Mouse (Mus musculus): ENCODE measurements around the gene Scarb1. TPM values are rescaled to one million over a fixed set of nuclear protein-coding genes. Genes with fewer than 3 reads are reported as not detected.

Scarb1 gene
- polyA plus RNA-seq, 1 experiment from 2014 or later, result 17.6 TPM

DNA sequence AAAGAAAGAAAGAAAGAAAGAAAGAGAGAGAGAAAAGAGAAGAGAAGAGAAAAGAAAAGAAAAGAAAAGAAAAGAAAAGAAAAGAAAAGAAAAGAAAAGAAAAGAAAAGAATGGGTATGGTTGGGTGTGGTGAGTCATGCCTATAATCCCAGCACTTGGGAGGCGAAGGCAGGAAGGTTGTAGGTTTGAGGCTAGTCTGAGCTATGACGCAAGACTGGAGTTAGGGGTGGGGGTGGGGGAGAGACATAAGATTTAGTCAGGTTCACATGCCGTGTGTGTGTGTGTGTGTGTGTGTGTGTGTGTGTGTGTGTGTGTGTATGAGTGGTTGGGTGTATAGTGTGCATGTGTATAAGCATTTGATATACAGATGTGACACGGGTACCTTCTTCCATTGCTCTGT lies 94.2 kb downstream of the Scarb1 start:
- Histone ChIP-seq H3K9me3 (replicated peaks; ENCODE audit: control insufficient read depth, low read length) (no peaks in the 10 kb centered on the region), H3K27ac (ENCODE audit: low read depth, low read length) (no peak overlapping the region), H3K4me2 (ENCODE audit: low read length) (no peak overlapping the region), H3K27me3 (replicated peaks; ENCODE audit: control insufficient read depth, insufficient read depth, low read length) (no peaks in the 10 kb centered on the region), H3K4me1 (ENCODE audit: control insufficient read depth, insufficient read depth, low read length) (peaks cover 30% of the 10 kb centered on the region), H3K4me3 (ENCODE audit: low read depth, low read length) (no peak overlapping the region), H3K9ac (ENCODE audit: low read length) (no peak overlapping the region), H3K36me3 (ENCODE audit: control insufficient read depth, insufficient read depth, low read length) (no peaks in the 10 kb centered on the region)
- ATAC-seq, result no peak
- no peak for DNase-seq (ENCODE audit: low spot score)
- 88% methylated on average over 4 of the region's 4 CpGs for WGBS

DNA sequence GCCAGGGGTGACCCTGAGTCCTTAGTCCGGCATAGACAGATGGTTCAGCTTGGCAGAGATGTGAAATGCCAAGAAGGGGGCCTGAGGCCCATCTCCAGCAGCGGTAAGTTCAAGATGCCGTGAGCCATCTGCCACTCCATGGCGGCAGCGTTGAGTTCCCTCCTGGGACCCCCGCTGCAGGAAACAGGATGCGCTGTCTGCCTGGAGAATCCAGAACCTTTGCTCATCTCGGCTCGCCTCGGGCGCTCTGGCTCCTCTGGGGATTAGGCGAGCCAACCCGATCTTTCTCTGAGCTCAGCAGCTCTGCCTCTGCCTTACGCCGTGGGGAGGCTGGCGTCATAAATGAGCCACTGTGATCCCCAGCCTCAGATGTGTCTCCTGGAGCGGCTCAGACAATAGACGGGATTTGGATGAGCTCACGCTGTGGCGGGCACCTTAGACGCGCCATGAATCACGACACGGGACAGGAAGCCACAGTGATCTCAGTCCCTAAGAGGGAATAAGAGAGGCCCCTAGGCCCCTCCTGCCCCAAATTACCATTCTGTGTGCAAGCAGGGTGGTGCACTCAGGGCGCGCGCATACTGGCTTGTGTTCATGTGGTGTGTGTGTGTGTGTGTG lies 95.3 kb downstream of the Scarb1 start:
- H3K27me3 ChIP-seq (replicated peaks; ENCODE audit: control insufficient read depth, insufficient read depth, low read length), result no peaks in the 10 kb centered on the region
- peaks cover 33% of the 10 kb centered on the region for H3K4me1 ChIP-seq (ENCODE audit: control insufficient read depth, insufficient read depth, low read length)
- H3K4me3 ChIP-seq (ENCODE audit: low read depth, low read length), result peak overlapping the region; percentile 16
- peak; percentile 72 for ATAC-seq
- DNase-seq (ENCODE audit: low spot score), result peak; percentile 87
- no peaks in the 10 kb centered on the region for H3K9me3 ChIP-seq (replicated peaks; ENCODE audit: control insufficient read depth, low read length)
- peak overlapping the region; percentile 95 for H3K27ac ChIP-seq (ENCODE audit: low read depth, low read length)
- H3K9ac ChIP-seq (ENCODE audit: low read length), result peak overlapping the region; percentile 62
- under 1% methylated on average over 27 of the region's 27 CpGs for WGBS
- no peaks in the 10 kb centered on the region for H3K36me3 ChIP-seq (ENCODE audit: control insufficient read depth, insufficient read depth, low read length)
- H3K4me2 ChIP-seq (ENCODE audit: low read length), result peak overlapping the region; percentile 51

DNA sequence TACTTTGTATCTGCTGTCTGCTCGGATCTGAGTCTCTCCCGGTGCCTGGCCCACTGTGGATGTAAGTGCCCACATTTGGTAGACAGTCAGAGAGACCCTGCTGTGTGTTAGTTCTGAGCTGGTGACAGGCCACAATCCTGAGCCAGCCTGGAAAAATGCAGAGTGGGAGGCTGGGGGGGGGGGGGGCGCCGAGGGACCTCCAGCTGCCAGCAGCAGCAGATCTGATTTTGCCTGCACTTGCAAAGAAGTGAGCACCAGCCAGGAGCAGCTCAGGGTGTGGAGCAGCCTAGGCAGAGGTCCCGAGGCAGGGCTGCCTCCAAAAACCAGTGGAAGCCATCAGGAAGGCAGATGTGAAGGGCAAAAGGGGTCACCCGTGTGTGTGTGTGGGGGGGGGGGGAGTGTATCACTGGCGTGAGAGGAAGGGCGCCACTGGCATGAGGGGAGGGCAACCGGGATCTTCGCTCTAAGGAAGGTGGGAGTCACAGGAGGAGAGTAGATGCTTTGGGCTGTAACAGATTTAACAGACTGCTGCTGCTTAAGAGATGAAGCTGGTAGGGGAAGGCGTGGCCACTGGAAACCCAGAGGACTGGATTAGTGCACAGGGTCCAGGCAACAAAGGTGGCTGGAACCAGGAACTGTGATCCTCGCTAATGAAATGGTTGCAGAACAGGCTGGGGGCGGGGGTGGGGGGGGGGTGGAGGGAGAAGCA lies 95.9 kb downstream of the Scarb1 start:
- Histone ChIP-seq H3K9ac (ENCODE audit: low read length) (peak overlapping the region; percentile 62), H3K27ac (ENCODE audit: low read depth, low read length) (peak overlapping the region; percentile 95), H3K4me1 (ENCODE audit: control insufficient read depth, insufficient read depth, low read length) (peaks cover 33% of the 10 kb centered on the region), H3K4me2 (ENCODE audit: low read length) (peak overlapping the region; percentile 51), H3K36me3 (ENCODE audit: control insufficient read depth, insufficient read depth, low read length) (no peaks in the 10 kb centered on the region), H3K4me3 (ENCODE audit: low read depth, low read length) (no peak overlapping the region), H3K27me3 (replicated peaks; ENCODE audit: control insufficient read depth, insufficient read depth, low read length) (no peaks in the 10 kb centered on the region), H3K9me3 (replicated peaks; ENCODE audit: control insufficient read depth, low read length) (no peaks in the 10 kb centered on the region)
- ATAC-seq (peak; percentile 54), DNase-seq (ENCODE audit: low spot score) (peak; percentile 76)
- WGBS, result 8% methylated on average over 10 of the region's 13 CpGs

DNA sequence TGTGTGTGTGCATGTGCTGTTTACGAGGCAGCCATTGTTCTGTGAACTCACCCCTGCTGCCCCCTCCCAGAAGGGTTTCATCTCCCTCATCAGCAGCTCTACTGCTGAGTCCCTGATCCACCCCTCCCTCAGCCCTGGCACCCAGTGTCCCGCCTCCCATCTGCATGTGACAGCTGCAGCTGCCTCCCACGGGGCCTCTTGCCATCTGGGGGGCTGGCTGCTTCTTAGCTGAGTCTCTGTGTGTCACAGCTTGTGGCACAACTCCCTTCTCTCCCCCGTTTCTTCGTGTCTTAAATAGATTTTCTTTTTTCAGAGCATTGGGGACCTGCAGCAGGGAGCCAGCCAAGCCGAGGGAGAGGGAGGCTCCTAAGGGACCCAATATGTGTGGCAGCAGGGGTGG lies 97.0 kb downstream of the Scarb1 start:
- peak overlapping the region; percentile 95 for H3K27ac ChIP-seq (ENCODE audit: low read depth, low read length)
- no peak overlapping the region for H3K4me2 ChIP-seq (ENCODE audit: low read length)
- no peaks in the 10 kb centered on the region for H3K27me3 ChIP-seq (replicated peaks; ENCODE audit: control insufficient read depth, insufficient read depth, low read length)
- H3K36me3 ChIP-seq (ENCODE audit: control insufficient read depth, insufficient read depth, low read length), result no peaks in the 10 kb centered on the region
- peaks cover 33% of the 10 kb centered on the region for H3K4me1 ChIP-seq (ENCODE audit: control insufficient read depth, insufficient read depth, low read length)
- H3K4me3 ChIP-seq (ENCODE audit: low read depth, low read length), result no peak overlapping the region
- no peaks in the 10 kb centered on the region for H3K9me3 ChIP-seq (replicated peaks; ENCODE audit: control insufficient read depth, low read length)
- H3K9ac ChIP-seq (ENCODE audit: low read length), result no peak overlapping the region
- ATAC-seq (peak; percentile 69), DNase-seq (ENCODE audit: low spot score) (peak; percentile 89)
- 23% methylated on average over 6 of the region's 6 CpGs for WGBS

DNA sequence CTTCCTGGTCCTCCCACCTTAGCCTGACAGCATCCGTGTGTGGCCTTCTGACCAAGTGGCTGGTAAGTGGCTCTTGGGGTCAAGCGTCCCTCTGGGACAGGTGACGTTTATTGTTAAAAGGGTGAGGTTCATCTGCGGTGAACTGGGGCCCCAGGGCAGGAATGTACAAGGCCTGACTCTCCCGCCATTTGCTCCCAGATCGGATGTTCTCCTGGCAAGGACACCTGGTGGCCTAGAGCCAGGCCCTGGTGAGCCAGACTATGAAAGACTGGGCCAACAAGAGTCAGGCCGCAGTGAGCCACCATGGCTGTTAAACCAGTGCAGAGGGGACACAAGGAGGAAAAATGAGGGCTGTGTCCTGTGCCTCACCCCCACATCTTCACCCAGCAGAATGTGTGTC lies 98.8 kb downstream of the Scarb1 start:
- Histone ChIP-seq H3K27ac (ENCODE audit: low read depth, low read length) (peak overlapping the region; percentile 33; the same call in 1 of the 2 replicates), H3K9me3 (replicated peaks; ENCODE audit: control insufficient read depth, low read length) (no peaks in the 10 kb centered on the region)

DNA sequence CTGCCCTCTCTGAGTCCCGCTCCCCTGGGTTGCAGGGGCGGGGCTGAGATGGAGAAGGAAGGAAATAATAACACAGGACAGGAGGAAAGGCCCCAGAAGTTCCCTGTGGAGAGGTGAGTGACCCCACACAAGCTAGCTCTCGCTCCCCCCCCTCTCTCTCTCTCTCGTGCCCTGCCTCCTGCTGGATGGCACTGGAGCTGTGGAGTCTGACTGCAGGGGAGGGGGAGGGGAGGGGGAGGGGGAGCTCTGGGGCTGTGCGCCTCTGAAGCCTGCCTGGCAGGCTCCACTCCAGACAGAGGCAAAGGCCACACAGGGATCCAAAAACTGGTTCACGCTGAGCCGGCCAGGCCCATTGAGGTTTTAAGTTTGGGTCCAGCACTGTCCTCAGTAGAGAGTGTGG lies 99.3 kb downstream of the Scarb1 start:
- H3K4me1 ChIP-seq (ENCODE audit: control insufficient read depth, insufficient read depth, low read length), result peaks cover 33% of the 10 kb centered on the region
- no peak overlapping the region for H3K9ac ChIP-seq (ENCODE audit: low read length)
- H3K36me3 ChIP-seq (ENCODE audit: control insufficient read depth, insufficient read depth, low read length), result no peaks in the 10 kb centered on the region
- ATAC-seq, result no peak
- H3K9me3 ChIP-seq (replicated peaks; ENCODE audit: control insufficient read depth, low read length), result no peaks in the 10 kb centered on the region
- no peak overlapping the region for H3K4me2 ChIP-seq (ENCODE audit: low read length)
- 18% methylated on average over 6 of the region's 7 CpGs for WGBS
- H3K27me3 ChIP-seq (replicated peaks; ENCODE audit: control insufficient read depth, insufficient read depth, low read length), result no peaks in the 10 kb centered on the region
- DNase-seq (ENCODE audit: low spot score), result no peak
- no peak overlapping the region for H3K27ac ChIP-seq (ENCODE audit: low read depth, low read length)
- no peak overlapping the region for H3K4me3 ChIP-seq (ENCODE audit: low read depth, low read length)

More for the DNA sequence above, 98.8 kb downstream of the Scarb1 start:
- no peak overlapping the region for H3K4me2 ChIP-seq (ENCODE audit: low read length)
- H3K9ac ChIP-seq (ENCODE audit: low read length), result no peak overlapping the region
- H3K4me1 ChIP-seq (ENCODE audit: control insufficient read depth, insufficient read depth, low read length), result peaks cover 33% of the 10 kb centered on the region
- no peaks in the 10 kb centered on the region for H3K36me3 ChIP-seq (ENCODE audit: control insufficient read depth, insufficient read depth, low read length)
- ATAC-seq (no peak), DNase-seq (ENCODE audit: low spot score) (no peak)
- no peak overlapping the region for H3K4me3 ChIP-seq (ENCODE audit: low read depth, low read length)
- H3K27me3 ChIP-seq (replicated peaks; ENCODE audit: control insufficient read depth, insufficient read depth, low read length), result no peaks in the 10 kb centered on the region
- WGBS, result 52% methylated on average over 7 of the region's 7 CpGs

DNA sequence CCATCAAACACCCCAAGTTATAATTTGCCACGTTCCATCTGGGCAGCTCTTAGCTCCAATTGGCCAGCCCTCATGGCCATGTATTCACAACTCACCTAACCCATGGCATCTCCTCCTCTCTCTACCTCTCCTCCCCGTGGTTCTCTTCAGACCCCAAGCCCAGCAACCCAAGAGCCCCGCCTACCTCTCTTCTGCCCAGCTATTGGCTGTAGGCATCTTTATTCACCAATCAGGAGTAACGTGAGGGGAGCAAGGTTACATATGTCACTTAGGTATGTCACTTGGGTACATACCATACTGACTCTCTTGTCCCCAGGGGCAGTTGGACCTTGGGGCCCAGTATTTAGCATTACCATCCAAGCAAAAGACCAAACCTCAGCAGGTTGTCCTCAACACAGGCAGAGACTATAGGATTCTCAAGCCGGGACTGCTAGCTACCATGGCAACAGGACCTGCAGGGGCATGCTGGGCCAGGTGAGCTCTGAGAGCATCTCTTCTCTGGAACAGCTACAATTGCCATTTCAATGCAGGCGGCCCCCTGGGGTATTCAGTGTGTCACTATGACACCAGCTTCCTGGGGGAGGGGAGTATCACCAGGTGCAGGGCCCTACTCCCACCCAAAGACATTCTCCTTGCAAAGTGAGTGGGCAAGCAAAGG lies 100.6 kb downstream of the Scarb1 start:
- Histone ChIP-seq H3K4me3 (ENCODE audit: low read depth, low read length) (no peak overlapping the region), H3K4me2 (ENCODE audit: low read length) (no peak overlapping the region), H3K27me3 (replicated peaks; ENCODE audit: control insufficient read depth, insufficient read depth, low read length) (no peaks in the 10 kb centered on the region), H3K36me3 (ENCODE audit: control insufficient read depth, insufficient read depth, low read length) (no peaks in the 10 kb centered on the region), H3K9ac (ENCODE audit: low read length) (no peak overlapping the region), H3K4me1 (ENCODE audit: control insufficient read depth, insufficient read depth, low read length) (peaks cover 25% of the 10 kb centered on the region), H3K27ac (ENCODE audit: low read depth, low read length) (no peak overlapping the region), H3K9me3 (replicated peaks; ENCODE audit: control insufficient read depth, low read length) (no peaks in the 10 kb centered on the region)
- DNase-seq (ENCODE audit: low spot score) (no peak), ATAC-seq (no peak)
- WGBS, result 18% methylated on average over 6 of the region's 6 CpGs

DNA sequence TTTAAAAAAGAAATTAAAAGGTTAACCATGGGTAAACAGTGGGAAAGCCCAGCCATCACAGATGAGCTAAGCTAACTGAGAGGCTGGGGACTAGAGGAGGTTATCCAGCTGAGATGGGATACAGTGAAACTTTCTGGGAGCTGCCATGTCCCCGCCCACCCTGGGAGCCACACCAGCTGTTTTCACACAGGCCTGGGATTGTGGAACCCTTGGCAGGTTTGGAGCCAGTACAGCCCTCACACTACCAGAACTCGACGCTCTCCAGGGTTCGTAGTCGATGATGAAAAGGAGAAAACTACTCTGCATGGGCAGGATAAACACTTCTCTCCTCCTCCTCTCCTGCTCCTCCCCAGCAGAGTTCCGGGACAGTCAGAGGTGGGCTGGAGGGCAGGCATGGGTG lies 105.0 kb downstream of the Scarb1 start:
- DNase-seq (ENCODE audit: low spot score) (no peak), ATAC-seq (no peak)
- H3K36me3 ChIP-seq (ENCODE audit: control insufficient read depth, insufficient read depth, low read length), result no peaks in the 10 kb centered on the region
- H3K4me2 ChIP-seq (ENCODE audit: low read length), result no peak overlapping the region
- H3K4me1 ChIP-seq (ENCODE audit: control insufficient read depth, insufficient read depth, low read length), result no peaks in the 10 kb centered on the region
- H3K27me3 ChIP-seq (replicated peaks; ENCODE audit: control insufficient read depth, insufficient read depth, low read length), result no peaks in the 10 kb centered on the region
- no peaks in the 10 kb centered on the region for H3K9me3 ChIP-seq (replicated peaks; ENCODE audit: control insufficient read depth, low read length)
- WGBS, result 78% methylated on average over 6 of the region's 6 CpGs
- H3K4me3 ChIP-seq (ENCODE audit: low read depth, low read length), result no peak overlapping the region
- no peak overlapping the region for H3K9ac ChIP-seq (ENCODE audit: low read length)
- no peak overlapping the region for H3K27ac ChIP-seq (ENCODE audit: low read depth, low read length)

DNA sequence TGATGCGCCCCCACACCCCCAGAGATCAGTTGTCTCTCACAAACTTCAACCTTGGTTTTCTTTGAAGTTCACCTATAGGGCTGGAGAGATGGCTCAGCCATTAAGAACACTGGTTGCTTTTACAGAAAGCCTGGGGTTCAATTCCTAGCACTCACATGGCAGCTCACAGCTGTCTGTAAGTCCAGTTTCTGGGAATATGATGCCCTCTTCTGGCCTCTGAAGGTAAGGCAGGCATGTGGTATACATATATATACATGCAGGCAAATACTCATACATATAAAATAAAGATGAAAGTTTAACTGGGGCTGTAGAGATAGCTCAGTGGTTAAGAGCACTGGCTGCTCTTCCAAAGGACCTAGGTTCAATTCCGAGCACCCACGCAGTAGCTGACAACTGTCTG lies 105.5 kb downstream of the Scarb1 start:
- no peaks in the 10 kb centered on the region for H3K36me3 ChIP-seq (ENCODE audit: control insufficient read depth, insufficient read depth, low read length)
- no peaks in the 10 kb centered on the region for H3K9me3 ChIP-seq (replicated peaks; ENCODE audit: control insufficient read depth, low read length)
- H3K4me3 ChIP-seq (ENCODE audit: low read depth, low read length), result no peak overlapping the region
- H3K27me3 ChIP-seq (replicated peaks; ENCODE audit: control insufficient read depth, insufficient read depth, low read length), result no peaks in the 10 kb centered on the region
- H3K4me2 ChIP-seq (ENCODE audit: low read length), result no peak overlapping the region
- 85% methylated on average over 3 of the region's 3 CpGs for WGBS
- no peak overlapping the region for H3K9ac ChIP-seq (ENCODE audit: low read length)
- H3K4me1 ChIP-seq (ENCODE audit: control insufficient read depth, insufficient read depth, low read length), result no peaks in the 10 kb centered on the region
- DNase-seq (ENCODE audit: low spot score) (no peak), ATAC-seq (no peak)
- H3K27ac ChIP-seq (ENCODE audit: low read depth, low read length), result no peak overlapping the region

Measured in forebrain, embryonic 14.5 days (tissue).